Mouse (Mus musculus) liver, embryonic 16.5 days (tissue): ENCODE measurements at regions not wholly inside any gene's neighbourhood (a gene's known extent, or its start where the extent isn't known, plus 50 kb on each side); places are given as distances from the start of the nearest gene placed in this dataset.

ENCODE experiments used
- ATAC-seq: fragments of 200-750 bp; cut with Nextera tagmentation; 2 replicates; pipeline ENCODE4 v1.8.0; 2017; ENCODE audit warnings: low read depth, mild to moderate bottlenecking, moderate number of reproducible peaks, moderate library complexity
- H3K27ac ChIP-seq: fragments of 300-500 bp; sonication (generic); 2 replicates; pipeline ENCODE4 v1.5.1; 2014; ENCODE audit warnings: mild to moderate bottlenecking, low read length
- H3K27me3 ChIP-seq: fragments of 300-500 bp; sonication (generic); 2 replicates; pipeline ENCODE4 v1.6.1; 2014; ENCODE audit warnings: low read depth, low read length, mixed read lengths; ENCODE audit not compliant: control insufficient read depth, insufficient read depth
- H3K36me3 ChIP-seq: fragments of 300-500 bp; sonication (generic); 2 replicates; pipeline ENCODE4 v1.6.1; 2014; ENCODE audit warnings: mild to moderate bottlenecking; ENCODE audit not compliant: control insufficient read depth, insufficient read depth
- H3K4me1 ChIP-seq: fragments of 300-500 bp; sonication (generic); 2 replicates; pipeline ENCODE4 v1.6.1; 2014; ENCODE audit warnings: low read depth, low read length, mixed read lengths; ENCODE audit not compliant: control insufficient read depth
- H3K4me2 ChIP-seq: fragments of 300-500 bp; sonication (generic); 2 replicates; pipeline ENCODE4 v1.6.1; 2014; ENCODE audit warnings: low read depth, low read length, mixed read lengths
- H3K4me3 ChIP-seq: fragments of 300-500 bp; sonication (generic); 2 replicates; pipeline ENCODE4 v1.5.1; 2014; ENCODE audit warnings: low read depth, mild to moderate bottlenecking, low read length
- H3K9ac ChIP-seq: fragments of 300-500 bp; sonication (generic); 2 replicates; pipeline ENCODE4 v1.6.1; 2014; ENCODE audit warnings: low read depth, low read length
- H3K9me3 ChIP-seq: fragments of 300-500 bp; sonication (generic); replicated peaks from 2 replicates; pipeline ENCODE4 v1.6.1; 2016; ENCODE audit warnings: low read length; ENCODE audit not compliant: control insufficient read depth
- WGBS: fragments of 180-500 bp; shearing (Covaris S2); extraction: QIAGEN DNeasy Blood & Tissue Kit; methylation state at CpG from one replicate; pipeline ENCODE4 v1.1.7; 2014; ENCODE audit not compliant: insufficient replicate concordance; 5-methylcytosine and 5-hydroxymethylcytosine counted together

GRCm38 (mm10) chr9:41631564-41632205 lies 470.2 kb upstream of the Ubash3b start:
- H3K9ac ChIP-seq = no peak overlapping the region
- 44% methylated on average over 2 of the region's 2 CpGs for WGBS
- H3K4me2 ChIP-seq = no peak overlapping the region
- H3K36me3 ChIP-seq = no peaks in the 10 kb centered on the region
- no peak overlapping the region for H3K4me3 ChIP-seq
- no peaks in the 10 kb centered on the region for H3K27me3 ChIP-seq
- H3K27ac ChIP-seq = no peak overlapping the region
- no peaks in the 10 kb centered on the region for H3K4me1 ChIP-seq
- no peak for ATAC-seq
- no peaks in the 10 kb centered on the region for H3K9me3 ChIP-seq

GRCm38 (mm10) chr9:41621341-41621740 lies 459.8 kb upstream of the Ubash3b start:
- Histone ChIP-seq H3K9ac (no peak overlapping the region), H3K27ac (no peak overlapping the region), H3K36me3 (no peaks in the 10 kb centered on the region), H3K9me3 (no peaks in the 10 kb centered on the region), H3K27me3 (no peaks in the 10 kb centered on the region), H3K4me1 (no peaks in the 10 kb centered on the region), H3K4me2 (no peak overlapping the region), H3K4me3 (no peak overlapping the region)
- WGBS = 55% methylated on average over 8 of the region's 8 CpGs
- ATAC-seq = no peak

- H3K27ac ChIP-seq = no peak overlapping the region
- H3K36me3 ChIP-seq = no peaks in the 10 kb centered on the region
- H3K4me2 ChIP-seq = no peak overlapping the region
- H3K9ac ChIP-seq = no peak overlapping the region
- H3K4me1 ChIP-seq = no peaks in the 10 kb centered on the region
- ATAC-seq = no peak
- no peaks in the 10 kb centered on the region for H3K27me3 ChIP-seq
- no peaks in the 10 kb centered on the region for H3K9me3 ChIP-seq
- H3K4me3 ChIP-seq = no peak overlapping the region
- 71% methylated on average over 7 of the region's 7 CpGs for WGBS
Measured at GRCm38 (mm10) chr9:41614002-41614401, 452.5 kb upstream of the Ubash3b start.

- no peak overlapping the region for H3K4me2 ChIP-seq
- H3K9me3 ChIP-seq = no peaks in the 10 kb centered on the region
- ATAC-seq = no peak
- H3K36me3 ChIP-seq = no peaks in the 10 kb centered on the region
- no peak overlapping the region for H3K9ac ChIP-seq
- H3K27me3 ChIP-seq = no peaks in the 10 kb centered on the region
- WGBS = 56% methylated on average over 14 of the region's 14 CpGs
- no peaks in the 10 kb centered on the region for H3K4me1 ChIP-seq
- H3K27ac ChIP-seq = no peak overlapping the region
- no peak overlapping the region for H3K4me3 ChIP-seq
Measured at GRCm38 (mm10) chr9:41612802-41613550, 451.5 kb upstream of the Ubash3b start.

- WGBS = 24% methylated on average over 7 of the region's 7 CpGs
- ATAC-seq = no peak
- H3K9me3 ChIP-seq = no peaks in the 10 kb centered on the region
- no peak overlapping the region for H3K9ac ChIP-seq
- H3K27me3 ChIP-seq = no peaks in the 10 kb centered on the region
- no peak overlapping the region for H3K4me2 ChIP-seq
- no peak overlapping the region for H3K4me3 ChIP-seq
- H3K4me1 ChIP-seq = no peaks in the 10 kb centered on the region
- no peaks in the 10 kb centered on the region for H3K36me3 ChIP-seq
- no peak overlapping the region for H3K27ac ChIP-seq
Measured at GRCm38 (mm10) chr9:41612452-41612795, 450.9 kb upstream of the Ubash3b start.

- ATAC-seq = no peak
- Histone ChIP-seq H3K4me3 (no peak overlapping the region), H3K4me2 (no peak overlapping the region), H3K4me1 (no peaks in the 10 kb centered on the region), H3K36me3 (no peaks in the 10 kb centered on the region), H3K27ac (no peak overlapping the region), H3K9me3 (no peaks in the 10 kb centered on the region), H3K9ac (no peak overlapping the region), H3K27me3 (no peaks in the 10 kb centered on the region)
- WGBS = 31% methylated on average over 11 of the region's 11 CpGs
Measured at GRCm38 (mm10) chr9:41611534-41612451, 450.3 kb upstream of the Ubash3b start.

GRCm38 (mm10) chr9:41610347-41610746 lies 448.9 kb upstream of the Ubash3b start:
- H3K9me3 ChIP-seq = no peaks in the 10 kb centered on the region
- no peak overlapping the region for H3K4me2 ChIP-seq
- no peaks in the 10 kb centered on the region for H3K27me3 ChIP-seq
- no peak overlapping the region for H3K9ac ChIP-seq
- H3K4me1 ChIP-seq = no peaks in the 10 kb centered on the region
- H3K36me3 ChIP-seq = no peaks in the 10 kb centered on the region
- no peak overlapping the region for H3K27ac ChIP-seq
- 54% methylated on average over 4 of the region's 4 CpGs for WGBS
- no peak overlapping the region for H3K4me3 ChIP-seq
- ATAC-seq = no peak

GRCm38 (mm10) chr9:41606136-41606535 lies 444.6 kb upstream of the Ubash3b start:
- no peaks in the 10 kb centered on the region for H3K4me1 ChIP-seq
- no peak overlapping the region for H3K27ac ChIP-seq
- ATAC-seq = no peak
- no peak overlapping the region for H3K9ac ChIP-seq
- H3K4me2 ChIP-seq = no peak overlapping the region
- WGBS = 62% methylated on average over 1 of the region's 1 CpGs
- no peak overlapping the region for H3K4me3 ChIP-seq
- no peaks in the 10 kb centered on the region for H3K9me3 ChIP-seq
- H3K36me3 ChIP-seq = no peaks in the 10 kb centered on the region
- H3K27me3 ChIP-seq = no peaks in the 10 kb centered on the region

- 62% methylated on average over 1 of the region's 1 CpGs for WGBS
- Histone ChIP-seq H3K4me2 (no peak overlapping the region), H3K9me3 (no peaks in the 10 kb centered on the region), H3K9ac (no peak overlapping the region), H3K4me3 (no peak overlapping the region), H3K27me3 (no peaks in the 10 kb centered on the region), H3K36me3 (no peaks in the 10 kb centered on the region), H3K4me1 (no peaks in the 10 kb centered on the region), H3K27ac (no peak overlapping the region)
- ATAC-seq = no peak
Measured at GRCm38 (mm10) chr9:41604916-41605315, 443.4 kb upstream of the Ubash3b start.
